Mouse (Mus musculus): ENCODE results near the gene Fezf1. TPM values are rescaled to one million over a fixed set of nuclear protein-coding genes. Genes with fewer than 3 reads are reported as not detected.
A peak's percentile ranks its signal among the peaks of the same experiment; 100 is the strongest.

The Fezf1 gene
- polyA plus RNA-seq, 1 experiment from 2014 or later = not detected

DNA sequence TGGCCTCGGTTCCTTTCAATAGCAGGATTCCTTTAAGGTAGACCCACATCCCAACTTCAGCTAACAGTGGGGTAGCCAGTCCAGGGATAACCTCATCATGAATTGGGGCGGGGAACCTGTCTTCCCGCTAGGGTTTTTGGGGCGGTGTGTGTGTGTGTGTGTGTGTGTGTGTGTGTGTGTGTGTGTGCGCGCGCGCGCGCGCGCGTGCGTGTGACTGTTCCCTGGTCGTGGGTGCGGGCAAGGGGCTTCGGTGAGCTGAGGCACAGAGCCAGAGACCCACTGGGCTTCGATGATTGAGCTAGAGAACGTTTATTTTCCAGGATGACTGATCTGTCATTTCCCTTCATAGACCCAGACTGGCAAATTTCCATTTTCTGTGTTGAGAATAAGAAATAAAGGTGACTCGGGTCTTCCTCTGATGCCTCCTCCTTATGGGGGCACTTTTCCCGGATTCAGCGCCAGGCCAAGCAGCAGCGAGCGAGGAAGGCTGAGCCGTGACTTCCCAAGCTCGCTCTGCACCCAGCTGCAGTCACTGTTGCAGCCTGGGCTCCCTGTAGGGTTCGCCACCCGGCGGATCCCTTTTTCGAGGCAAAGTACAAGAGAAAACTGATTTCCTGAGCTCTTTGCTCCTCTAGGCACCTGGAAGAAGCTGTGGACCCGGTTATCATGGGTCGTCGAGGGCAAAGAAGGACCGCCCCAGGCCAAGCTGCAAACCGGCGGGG lies 12.0 kb upstream of the Fezf1 start:
- Histone ChIP-seq H3K9ac (ENCODE audit: low read depth, low read length) (no peak overlapping the region), H3K4me2 (ENCODE audit: low read depth, low read length) (no peak overlapping the region), H3K36me3 (ENCODE audit: control insufficient read depth, insufficient read depth, low read length) (no peaks in the 10 kb centered on the region), H3K4me1 (ENCODE audit: control insufficient read depth, insufficient read depth, low read length) (no peaks in the 10 kb centered on the region), H3K27me3 (replicated peaks; ENCODE audit: control insufficient read depth, insufficient read depth, low read length) (peaks cover 61% of the 10 kb centered on the region), H3K9me3 (ENCODE audit: control insufficient read depth, low read length) (no peaks in the 10 kb centered on the region), H3K27ac (ENCODE audit: low read length) (no peak overlapping the region), H3K4me3 (ENCODE audit: low read length) (no peak overlapping the region)
- 4% methylated on average over 36 of the region's 36 CpGs for WGBS
- ATAC-seq = no peak

DNA sequence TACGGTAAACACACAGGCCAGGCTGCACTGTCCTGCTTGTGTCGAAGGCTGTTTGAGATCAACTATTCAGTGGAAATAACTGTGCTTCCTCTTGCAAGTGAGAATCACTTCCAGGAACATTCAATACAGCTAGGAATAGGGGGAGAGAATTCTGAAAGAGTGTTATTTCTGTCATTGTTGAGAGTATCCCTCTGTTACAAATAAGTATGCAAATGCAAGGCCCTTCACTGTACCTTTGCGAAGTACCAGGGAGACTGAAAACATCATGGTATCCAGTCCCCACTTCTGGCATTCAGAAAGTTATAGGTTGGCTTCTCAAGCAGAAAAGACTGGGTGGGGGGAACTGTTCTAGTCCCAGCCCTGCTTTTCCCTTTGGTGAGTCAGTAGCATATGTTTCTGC lies 9.8 kb upstream of the Fezf1 start:
- no peaks in the 10 kb centered on the region for H3K36me3 ChIP-seq (ENCODE audit: control insufficient read depth, insufficient read depth, low read length)
- H3K4me3 ChIP-seq (ENCODE audit: low read length) = no peak overlapping the region
- no peaks in the 10 kb centered on the region for H3K9me3 ChIP-seq (ENCODE audit: control insufficient read depth, low read length)
- H3K4me1 ChIP-seq (ENCODE audit: control insufficient read depth, insufficient read depth, low read length) = 0 out of 2 replicates have a peak, but pooled peaks cover 4% of the 10 kb centered on the region
- H3K9ac ChIP-seq (ENCODE audit: low read depth, low read length) = no peak overlapping the region
- no peak overlapping the region for H3K27ac ChIP-seq (ENCODE audit: low read length)
- ATAC-seq = no peak
- H3K27me3 ChIP-seq (replicated peaks; ENCODE audit: control insufficient read depth, insufficient read depth, low read length) = peaks cover 76% of the 10 kb centered on the region
- 19% methylated on average over 3 of the region's 3 CpGs for WGBS
- H3K4me2 ChIP-seq (ENCODE audit: low read depth, low read length) = no peak overlapping the region

GRCm38 (mm10) chr6:23255161-23255560 lies 7.0 kb upstream of the Fezf1 start:
- 2% methylated on average over 8 of the region's 8 CpGs for WGBS
- Histone ChIP-seq H3K4me3 (ENCODE audit: low read length) (no peak overlapping the region), H3K4me2 (ENCODE audit: low read depth, low read length) (no peak overlapping the region), H3K9me3 (ENCODE audit: control insufficient read depth, low read length) (no peaks in the 10 kb centered on the region), H3K27me3 (replicated peaks; ENCODE audit: control insufficient read depth, insufficient read depth, low read length) (peaks cover 74% of the 10 kb centered on the region), H3K9ac (ENCODE audit: low read depth, low read length) (no peak overlapping the region), H3K36me3 (ENCODE audit: control insufficient read depth, insufficient read depth, low read length) (no peaks in the 10 kb centered on the region), H3K4me1 (ENCODE audit: control insufficient read depth, insufficient read depth, low read length) (0 out of 2 replicates have a peak, but pooled peaks cover 4% of the 10 kb centered on the region), H3K27ac (ENCODE audit: low read length) (no peak overlapping the region)
- no peak for ATAC-seq

DNA sequence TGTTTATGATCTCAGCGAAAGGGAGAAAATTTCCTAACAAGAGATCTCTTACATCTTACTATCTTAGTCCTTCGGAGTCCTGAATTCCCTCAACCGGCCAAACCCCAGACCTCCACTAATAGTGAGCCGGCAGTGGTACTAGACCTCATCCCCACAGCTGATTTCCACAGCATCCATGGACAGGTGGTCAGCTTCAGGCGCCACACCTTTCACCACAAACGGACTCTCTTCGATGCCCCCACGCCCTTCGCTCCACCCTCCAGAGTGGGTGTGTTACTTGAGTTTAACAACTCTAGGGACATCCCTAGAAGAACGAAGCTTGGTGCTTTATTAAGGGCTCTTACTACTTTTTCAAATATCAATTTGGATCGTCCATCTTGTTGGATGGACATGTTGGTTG lies 6.5 kb upstream of the Fezf1 start:
- 0 out of 2 replicates have a peak, but pooled peaks cover 4% of the 10 kb centered on the region for H3K4me1 ChIP-seq (ENCODE audit: control insufficient read depth, insufficient read depth, low read length)
- H3K9ac ChIP-seq (ENCODE audit: low read depth, low read length) = no peak overlapping the region
- H3K27ac ChIP-seq (ENCODE audit: low read length) = no peak overlapping the region
- H3K4me3 ChIP-seq (ENCODE audit: low read length) = no peak overlapping the region
- no peak for ATAC-seq
- no peak overlapping the region for H3K4me2 ChIP-seq (ENCODE audit: low read depth, low read length)
- WGBS = 1% methylated on average over 11 of the region's 11 CpGs
- H3K36me3 ChIP-seq (ENCODE audit: control insufficient read depth, insufficient read depth, low read length) = no peaks in the 10 kb centered on the region
- H3K27me3 ChIP-seq (replicated peaks; ENCODE audit: control insufficient read depth, insufficient read depth, low read length) = peaks cover 74% of the 10 kb centered on the region
- H3K9me3 ChIP-seq (ENCODE audit: control insufficient read depth, low read length) = no peaks in the 10 kb centered on the region

- no peak overlapping the region for H3K4me3 ChIP-seq (ENCODE audit: low read length)
- no peaks in the 10 kb centered on the region for H3K9me3 ChIP-seq (ENCODE audit: control insufficient read depth, low read length)
- H3K9ac ChIP-seq (ENCODE audit: low read depth, low read length) = no peak overlapping the region
- 0 out of 2 replicates have a peak, but pooled peaks cover 7% of the 10 kb centered on the region for H3K4me1 ChIP-seq (ENCODE audit: control insufficient read depth, insufficient read depth, low read length)
- peak; percentile 30; the same call in 1 of the 2 replicates for ATAC-seq
- no peaks in the 10 kb centered on the region for H3K36me3 ChIP-seq (ENCODE audit: control insufficient read depth, insufficient read depth, low read length)
- under 1% methylated on average over 43 of the region's 43 CpGs for WGBS
- H3K4me2 ChIP-seq (ENCODE audit: low read depth, low read length) = no peak overlapping the region
- H3K27me3 ChIP-seq (replicated peaks; ENCODE audit: control insufficient read depth, insufficient read depth, low read length) = peaks cover 75% of the 10 kb centered on the region
- no peak overlapping the region for H3K27ac ChIP-seq (ENCODE audit: low read length)
Measured at GRCm38 (mm10) chr6:23253353-23254311, 5.5 kb upstream of the Fezf1 start.

DNA sequence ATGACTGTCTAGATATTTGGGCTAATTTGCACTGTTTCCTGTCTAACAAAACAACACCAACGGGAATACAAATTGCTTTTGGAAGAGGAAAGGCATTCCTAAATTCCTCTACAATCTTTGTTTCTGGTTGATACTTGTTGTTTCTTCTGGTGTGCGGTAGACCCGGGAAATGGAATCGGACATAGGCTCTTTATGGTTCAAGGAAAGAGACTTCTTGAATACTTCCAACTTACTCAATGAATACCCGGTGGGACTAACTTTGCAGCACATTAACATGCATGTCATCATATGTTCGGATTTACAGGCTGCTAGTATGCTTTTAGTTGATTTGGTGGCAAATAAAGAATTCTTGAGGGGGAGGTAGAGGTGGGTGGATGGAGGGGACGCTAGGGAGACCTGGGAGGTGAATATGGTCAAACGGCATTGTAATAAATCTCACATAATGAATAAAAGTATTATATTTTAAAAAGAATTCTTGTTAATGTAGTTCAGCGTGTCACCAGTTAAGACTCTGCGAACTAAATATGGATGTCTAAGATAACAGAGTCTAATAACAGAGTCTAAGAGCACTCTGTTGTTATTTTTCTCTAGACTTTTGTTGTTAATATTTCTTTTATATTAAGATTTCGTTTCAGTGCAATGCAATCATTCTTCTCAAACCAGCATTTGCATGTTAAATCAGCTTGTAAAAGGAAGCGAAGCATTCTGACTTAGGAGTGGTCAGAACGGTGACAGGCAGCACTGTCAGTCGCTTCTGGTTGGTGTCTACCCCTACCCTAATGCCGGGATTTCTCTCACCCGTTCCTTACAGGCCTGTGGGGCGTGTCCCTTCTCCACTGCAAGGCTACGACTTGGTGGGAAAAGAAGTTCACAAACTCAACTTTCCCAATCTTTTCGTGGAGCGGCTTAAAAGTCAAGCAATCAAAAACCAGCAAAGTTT lies 4.3 kb upstream of the Fezf1 start:
- 3% methylated on average over 20 of the region's 20 CpGs for WGBS
- peaks cover 17% of the 10 kb centered on the region; the same call in 1 of the 2 replicates for H3K4me1 ChIP-seq (ENCODE audit: control insufficient read depth, insufficient read depth, low read length)
- peaks cover 75% of the 10 kb centered on the region for H3K27me3 ChIP-seq (replicated peaks; ENCODE audit: control insufficient read depth, insufficient read depth, low read length)
- no peak for ATAC-seq
- no peak overlapping the region for H3K9ac ChIP-seq (ENCODE audit: low read depth, low read length)
- H3K4me2 ChIP-seq (ENCODE audit: low read depth, low read length) = no peak overlapping the region
- no peak overlapping the region for H3K4me3 ChIP-seq (ENCODE audit: low read length)
- no peaks in the 10 kb centered on the region for H3K9me3 ChIP-seq (ENCODE audit: control insufficient read depth, low read length)
- H3K27ac ChIP-seq (ENCODE audit: low read length) = no peak overlapping the region
- no peaks in the 10 kb centered on the region for H3K36me3 ChIP-seq (ENCODE audit: control insufficient read depth, insufficient read depth, low read length)

DNA sequence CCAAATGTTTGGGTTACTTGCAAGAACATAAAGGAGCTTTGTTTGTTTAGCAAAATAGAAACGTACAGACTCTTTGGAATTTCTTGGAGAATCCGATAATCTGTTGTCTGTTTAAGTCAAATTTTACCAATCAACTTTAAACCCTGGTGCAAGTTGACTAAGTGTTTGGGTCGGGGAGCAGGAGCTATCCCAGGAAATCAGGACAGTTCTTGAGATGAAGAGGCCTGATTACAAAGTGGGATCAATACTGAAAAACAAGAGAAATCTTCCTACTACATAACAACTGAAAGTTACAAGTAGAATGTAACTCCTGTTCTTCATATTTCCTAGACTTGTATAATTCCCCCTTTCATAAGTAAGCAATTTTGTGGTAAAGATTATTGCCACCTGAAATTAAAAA lies 3.3 kb upstream of the Fezf1 start:
- ATAC-seq = no peak
- peaks cover 81% of the 10 kb centered on the region for H3K27me3 ChIP-seq (replicated peaks; ENCODE audit: control insufficient read depth, insufficient read depth, low read length)
- 2% methylated on average over 3 of the region's 3 CpGs for WGBS

DNA sequence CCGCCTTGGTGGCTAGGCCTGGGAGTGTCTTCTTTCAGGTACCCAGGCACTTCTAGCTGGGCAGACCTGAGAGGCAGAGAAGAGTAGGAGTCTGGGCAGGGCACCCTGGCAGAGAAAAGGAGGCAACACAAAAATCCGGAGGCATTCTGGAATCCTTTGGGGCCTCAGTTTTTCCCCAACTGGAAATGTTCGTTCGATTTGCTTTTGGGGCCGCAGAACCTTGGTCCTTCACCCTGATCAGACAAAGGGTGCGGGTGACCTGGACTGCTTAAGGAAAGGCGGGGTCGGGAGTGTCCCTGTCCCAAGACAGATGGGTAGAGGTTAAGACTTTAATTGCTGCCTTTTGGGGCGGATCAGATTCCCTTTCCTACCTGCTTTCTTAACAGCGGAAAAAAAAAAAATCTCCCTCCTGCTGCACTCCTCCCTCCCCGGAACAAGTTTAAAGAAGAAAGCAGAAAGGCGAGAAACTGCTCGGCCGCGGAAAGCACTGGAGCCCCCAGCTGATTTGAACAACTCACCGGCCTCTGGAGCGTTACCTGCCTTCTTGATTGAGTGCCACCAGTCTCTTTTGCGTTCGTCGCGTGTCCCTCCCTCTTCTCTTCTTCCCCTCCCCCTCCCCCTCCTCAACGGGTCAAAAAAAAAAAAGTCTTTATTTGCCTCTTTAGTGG lies 2.3 kb upstream of the Fezf1 start:
- H3K27ac ChIP-seq (ENCODE audit: low read length) = no peak overlapping the region
- H3K9me3 ChIP-seq (ENCODE audit: control insufficient read depth, low read length) = no peaks in the 10 kb centered on the region
- ATAC-seq = no peak
- H3K4me1 ChIP-seq (ENCODE audit: control insufficient read depth, insufficient read depth, low read length) = peaks cover 18% of the 10 kb centered on the region; the same call in 1 of the 2 replicates
- H3K9ac ChIP-seq (ENCODE audit: low read depth, low read length) = no peak overlapping the region
- 3% methylated on average over 22 of the region's 22 CpGs for WGBS
- no peaks in the 10 kb centered on the region for H3K36me3 ChIP-seq (ENCODE audit: control insufficient read depth, insufficient read depth, low read length)
- H3K4me2 ChIP-seq (ENCODE audit: low read depth, low read length) = no peak overlapping the region
- H3K27me3 ChIP-seq (replicated peaks; ENCODE audit: control insufficient read depth, insufficient read depth, low read length) = peaks cover 81% of the 10 kb centered on the region
- no peak overlapping the region for H3K4me3 ChIP-seq (ENCODE audit: low read length)

More for the DNA sequence above, 3.3 kb upstream of the Fezf1 start:
- Histone ChIP-seq H3K27ac (ENCODE audit: low read length) (no peak overlapping the region), H3K4me1 (ENCODE audit: control insufficient read depth, insufficient read depth, low read length) (peaks cover 18% of the 10 kb centered on the region; the same call in 1 of the 2 replicates), H3K36me3 (ENCODE audit: control insufficient read depth, insufficient read depth, low read length) (no peaks in the 10 kb centered on the region), H3K9ac (ENCODE audit: low read depth, low read length) (no peak overlapping the region), H3K4me3 (ENCODE audit: low read length) (no peak overlapping the region), H3K9me3 (ENCODE audit: control insufficient read depth, low read length) (no peaks in the 10 kb centered on the region), H3K4me2 (ENCODE audit: low read depth, low read length) (no peak overlapping the region)
